Mouse (Mus musculus) c-Kit-negative CD71-positive TER-119-positive erythroid progenitor cells, embryonic 14.5 days (primary cell): ENCODE measurements around the gene Tuba3b.

ENCODE experiments used
- DNase-seq: peaks from one replicate; pipeline ENCODE4 v3.0.0-alpha.2; 2013; ENCODE audit warnings: low read depth, low spot score

The Tuba3b gene

GRCm38 (mm10) chr6:145615666-145616210 is at the start of gene Tuba3b:
Tuba3b (plus strand) TSS chr6:145615757.
- no peak for DNase-seq

GRCm38 (mm10) chr6:145567296-145567695 is 48.3 kb upstream of the Tuba3b start:
- DNase-seq: no peak

GRCm38 (mm10) chr6:145567832-145568231 is 47.7 kb upstream of the Tuba3b start:
- DNase-seq: no peak

GRCm38 (mm10) chr6:145568701-145569100 is 46.9 kb upstream of the Tuba3b start:
- DNase-seq: no peak

GRCm38 (mm10) chr6:145573250-145574013 is 42.1 kb upstream of the Tuba3b start:
- no peak for DNase-seq

GRCm38 (mm10) chr6:145576762-145577161 is 38.8 kb upstream of the Tuba3b start:
- no peak for DNase-seq

- no peak for DNase-seq
Measured at GRCm38 (mm10) chr6:145578457-145579185, 36.9 kb upstream of the Tuba3b start.

GRCm38 (mm10) chr6:145579761-145580160 is 35.8 kb upstream of the Tuba3b start:
- DNase-seq: no peak

- DNase-seq: no peak
Measured at GRCm38 (mm10) chr6:145581366-145582170, 34.0 kb upstream of the Tuba3b start.

GRCm38 (mm10) chr6:145585052-145585973 is 30.2 kb upstream of the Tuba3b start:
- DNase-seq: no peak

GRCm38 (mm10) chr6:145590501-145591293 is 24.9 kb upstream of the Tuba3b start:
- no peak for DNase-seq

- no peak for DNase-seq
Measured at GRCm38 (mm10) chr6:145591578-145591977, 24.0 kb upstream of the Tuba3b start.

- no peak for DNase-seq
Measured at GRCm38 (mm10) chr6:145592036-145592435, 23.5 kb upstream of the Tuba3b start.

GRCm38 (mm10) chr6:145592531-145592998 is 23.0 kb upstream of the Tuba3b start:
- no peak for DNase-seq

- DNase-seq: no peak
Measured at GRCm38 (mm10) chr6:145593991-145594390, 21.6 kb upstream of the Tuba3b start.

- no peak for DNase-seq
Measured at GRCm38 (mm10) chr6:145595905-145596304, 19.7 kb upstream of the Tuba3b start.

- no peak for DNase-seq
Measured at GRCm38 (mm10) chr6:145598794-145599555, 16.6 kb upstream of the Tuba3b start.

- no peak for DNase-seq
Measured at GRCm38 (mm10) chr6:145604126-145604525, 11.4 kb upstream of the Tuba3b start.

GRCm38 (mm10) chr6:145604648-145605047 is 10.9 kb upstream of the Tuba3b start:
- DNase-seq: no peak
